Mouse (Mus musculus) limb, embryonic 15.5 days (tissue): ENCODE measurements at regions not wholly inside any gene's neighbourhood (a gene's known extent, or its start where the extent isn't known, plus 50 kb on each side); places are given as distances from the start of the nearest gene placed in this dataset.

Source experiments
- ATAC-seq: fragments of 200-750 bp; cut with Nextera tagmentation; 2 replicates; pipeline ENCODE4 v1.8.0; 2017; ENCODE audit warnings: low read depth, moderate TSS enrichment; ENCODE audit not compliant: insufficient number of reproducible peaks, low FRiP score, low TSS enrichment
- H3K27ac ChIP-seq: fragments of 300-500 bp; sonication (generic); 2 replicates; pipeline ENCODE4 v1.5.1; 2015; ENCODE audit warnings: moderate library complexity, mild to moderate bottlenecking, inconsistent platforms
- H3K27me3 ChIP-seq: fragments of 300-500 bp; sonication (generic); 2 replicates; pipeline ENCODE4 v1.6.1; 2015; ENCODE audit warnings: inconsistent platforms
- H3K36me3 ChIP-seq: fragments of 300-500 bp; sonication (generic); 2 replicates; pipeline ENCODE4 v1.6.1; 2015; ENCODE audit warnings: inconsistent platforms
- H3K4me1 ChIP-seq: fragments of 300-500 bp; sonication (generic); 2 replicates; pipeline ENCODE4 v1.6.1; 2015; ENCODE audit warnings: inconsistent platforms
- H3K4me2 ChIP-seq: fragments of 300-500 bp; sonication (generic); 2 replicates; pipeline ENCODE4 v1.6.1; 2015; ENCODE audit warnings: mild to moderate bottlenecking, inconsistent platforms
- H3K4me3 ChIP-seq: fragments of 300-500 bp; sonication (generic); 2 replicates; pipeline ENCODE4 v1.5.1; 2015; ENCODE audit warnings: mild to moderate bottlenecking, inconsistent platforms
- H3K9ac ChIP-seq: fragments of 300-500 bp; sonication (generic); 2 replicates; pipeline ENCODE4 v1.6.1; 2015; ENCODE audit warnings: inconsistent platforms
- H3K9me3 ChIP-seq: fragments of 300-500 bp; sonication (generic); 2 replicates; pipeline ENCODE4 v1.6.1; 2016; ENCODE audit warnings: inconsistent platforms
- WGBS: fragments of 180-500 bp; shearing (Covaris S2); methylation state at CpG from one replicate; pipeline ENCODE4 v1.1.7; 2015; 5-methylcytosine and 5-hydroxymethylcytosine counted together

DNA sequence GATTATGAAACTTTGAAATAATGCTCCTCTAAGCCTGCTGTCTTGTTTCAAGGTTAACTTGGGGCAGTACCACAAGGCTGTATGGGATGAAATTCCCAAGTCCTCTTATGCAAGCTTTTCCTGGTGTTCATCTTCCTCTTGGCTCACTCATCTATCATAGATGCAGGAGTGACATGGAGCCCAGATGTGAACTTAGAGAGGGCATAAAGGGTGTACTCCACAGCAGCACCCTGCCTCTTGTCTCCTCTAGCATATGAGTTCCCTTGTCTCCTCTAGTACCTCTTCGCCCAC, 53.3 kb upstream of the Igf1 start:
- Histone ChIP-seq H3K27ac (no peak overlapping the region), H3K27me3 (no peaks in the 10 kb centered on the region), H3K4me2 (no peak overlapping the region), H3K9me3 (no peaks in the 10 kb centered on the region), H3K4me3 (no peak overlapping the region), H3K4me1 (no peaks in the 10 kb centered on the region), H3K36me3 (no peaks in the 10 kb centered on the region), H3K9ac (no peak overlapping the region)
- 90% methylated on average over 1 of the region's 1 CpGs for WGBS
- ATAC-seq, result no peak
